Mouse (Mus musculus) C3H10T1/2 (cell line): ENCODE data around the gene Ivd. TPM values are rescaled to one million over a fixed set of nuclear protein-coding genes. Genes with fewer than 3 reads are reported as not detected.

Source experiments
- polyA plus RNA-seq, 2 experiments: library from polyadenylated mRNA; unstranded; fragments of >200 nt; fragmentation: generic; extraction: Trizol; gene quantifications; one replicate each; pipeline ENCODE4 v1.2.1; 2012; ENCODE audit warnings: missing spikeins in 2 of 2

The Ivd gene
- polyA plus RNA-seq, result 10 to 100 TPM in 1 of 2 experiments, 1 to 10 TPM in 1; 4.3 to 18.5 TPM

DNA sequence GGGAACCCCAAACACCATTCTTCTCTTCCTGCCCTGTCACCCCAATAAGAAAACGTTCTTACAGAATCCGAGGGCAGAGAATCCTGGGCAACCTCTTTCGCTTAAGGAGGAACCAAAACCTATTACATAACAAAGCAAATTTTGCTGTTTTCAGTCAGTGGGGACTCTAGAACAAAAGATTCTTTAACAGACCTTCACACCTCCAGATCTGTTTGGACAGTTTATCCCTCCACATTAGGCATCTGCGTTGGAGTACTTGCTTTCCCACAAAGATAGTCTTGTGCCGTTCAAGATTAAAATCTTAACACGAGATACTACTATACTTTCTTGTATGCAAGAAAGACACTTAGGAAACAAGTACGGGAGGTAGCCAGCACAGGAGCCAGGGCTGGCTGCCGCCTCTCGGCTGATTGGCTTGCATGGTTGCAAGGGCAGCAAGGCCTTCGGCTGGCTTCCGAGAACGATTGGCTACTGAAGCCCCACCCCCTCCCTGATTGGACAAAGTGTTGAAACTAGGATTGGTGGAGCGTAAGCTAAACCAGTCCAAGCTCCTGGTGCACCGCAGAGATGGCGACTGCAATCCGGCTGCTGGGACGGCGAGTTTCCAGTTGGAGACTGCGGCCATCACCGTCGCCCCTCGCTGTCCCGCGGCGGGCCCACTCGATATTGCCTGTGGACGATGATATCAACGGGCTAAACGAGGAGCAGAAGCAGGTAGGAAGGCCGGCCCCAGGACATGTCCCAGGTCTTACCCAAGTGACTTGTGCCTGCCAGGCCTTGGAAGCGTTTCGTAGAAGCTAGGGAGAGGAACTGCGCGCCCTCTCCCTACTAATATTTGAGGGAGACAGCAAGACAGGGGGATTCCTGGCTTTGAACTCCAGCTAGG, at the start of gene Ivd:
TSS of gene Ivd (plus strand) at position 501 of the 886 bp plus-strand sequence.

DNA sequence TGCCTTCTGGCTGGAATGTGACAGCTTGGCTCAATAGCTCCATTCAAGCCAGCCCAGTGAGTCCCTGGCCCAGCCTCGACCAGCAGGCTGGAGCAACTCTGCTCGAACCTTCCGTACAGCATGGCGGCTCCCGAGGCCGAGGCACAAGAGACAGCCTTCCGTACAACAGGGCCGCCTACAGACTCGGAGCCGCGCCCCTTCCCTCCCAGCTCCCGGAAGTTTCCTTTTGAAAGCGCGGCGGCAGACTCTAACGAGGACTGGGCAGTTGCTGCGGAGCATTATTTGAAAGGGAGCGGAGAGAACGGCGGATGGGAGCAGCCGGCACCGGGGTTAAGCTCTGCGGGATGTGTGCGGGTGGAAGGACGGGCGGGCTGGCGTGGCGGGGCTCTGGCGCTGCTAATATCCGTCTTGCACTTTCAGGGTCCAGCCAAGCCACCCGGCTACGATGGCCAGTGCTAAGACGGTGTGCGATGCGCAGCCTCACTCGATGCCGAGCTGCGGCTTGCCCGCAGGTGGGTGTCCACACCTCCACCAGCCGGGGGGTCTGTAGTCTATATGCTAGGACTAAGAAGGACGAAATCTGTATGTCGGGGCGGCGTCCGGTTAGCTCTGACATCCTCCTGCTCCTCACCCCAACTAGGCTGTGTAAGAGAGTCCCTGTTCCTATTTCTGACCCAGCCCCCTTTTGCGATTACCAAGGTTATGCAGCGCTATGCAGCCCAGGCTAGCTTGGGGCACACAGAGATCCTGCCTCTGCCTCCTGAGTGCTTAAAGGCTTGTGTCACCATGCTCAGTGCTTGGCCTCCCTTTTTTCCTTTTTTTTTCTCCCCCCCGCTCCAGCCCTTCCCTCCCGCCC, 47.5 kb upstream of the Ivd start, which contains the start of gene Knstrn:
TSS of gene Knstrn (plus strand) at position 23 of the 856 bp plus-strand sequence.

DNA sequence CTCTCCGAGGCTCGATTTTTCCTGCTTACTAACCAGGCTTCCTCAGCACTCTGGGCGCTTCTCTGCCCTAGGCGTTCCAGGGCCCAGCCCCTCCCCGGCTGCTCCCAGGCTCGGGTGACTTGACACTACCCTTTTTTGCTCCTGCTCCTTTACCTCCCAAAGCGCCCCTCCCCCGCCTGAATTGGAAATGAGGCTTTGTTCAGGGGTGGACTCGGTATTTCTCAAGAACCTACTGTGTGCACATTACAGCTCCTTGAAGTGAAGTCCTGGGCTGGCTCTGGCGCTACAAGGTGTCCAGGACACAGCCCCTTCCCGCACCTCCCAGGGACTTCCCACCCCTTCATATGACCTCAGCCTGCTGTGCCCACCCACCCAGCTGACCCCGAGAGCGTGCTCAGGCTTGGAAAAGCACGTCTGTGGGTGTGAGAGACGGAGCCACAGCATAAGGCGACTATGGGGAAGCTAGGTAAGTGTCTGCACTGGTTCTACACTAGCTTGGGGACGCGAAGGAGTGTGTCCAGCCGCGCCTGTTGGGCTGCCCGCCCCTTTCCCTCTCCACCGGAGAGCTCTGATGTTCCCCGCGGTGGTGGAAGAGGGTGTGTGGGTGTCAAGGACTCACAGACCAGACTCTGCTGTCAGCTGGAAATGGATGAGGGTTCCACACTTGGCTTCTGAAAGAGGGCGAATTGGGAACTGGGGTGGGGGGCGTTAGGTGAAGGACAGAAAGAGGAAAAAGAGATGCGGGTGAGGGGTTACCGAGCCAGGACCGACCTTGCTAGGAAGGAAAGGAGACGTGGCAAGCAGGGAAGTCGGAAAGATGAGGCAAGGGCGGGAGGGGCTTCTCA, 38.4 kb downstream of the Ivd start, which contains the start of gene Bahd1:
TSS of gene Bahd1 (plus strand) at position 397 of the 845 bp plus-strand sequence.

DNA sequence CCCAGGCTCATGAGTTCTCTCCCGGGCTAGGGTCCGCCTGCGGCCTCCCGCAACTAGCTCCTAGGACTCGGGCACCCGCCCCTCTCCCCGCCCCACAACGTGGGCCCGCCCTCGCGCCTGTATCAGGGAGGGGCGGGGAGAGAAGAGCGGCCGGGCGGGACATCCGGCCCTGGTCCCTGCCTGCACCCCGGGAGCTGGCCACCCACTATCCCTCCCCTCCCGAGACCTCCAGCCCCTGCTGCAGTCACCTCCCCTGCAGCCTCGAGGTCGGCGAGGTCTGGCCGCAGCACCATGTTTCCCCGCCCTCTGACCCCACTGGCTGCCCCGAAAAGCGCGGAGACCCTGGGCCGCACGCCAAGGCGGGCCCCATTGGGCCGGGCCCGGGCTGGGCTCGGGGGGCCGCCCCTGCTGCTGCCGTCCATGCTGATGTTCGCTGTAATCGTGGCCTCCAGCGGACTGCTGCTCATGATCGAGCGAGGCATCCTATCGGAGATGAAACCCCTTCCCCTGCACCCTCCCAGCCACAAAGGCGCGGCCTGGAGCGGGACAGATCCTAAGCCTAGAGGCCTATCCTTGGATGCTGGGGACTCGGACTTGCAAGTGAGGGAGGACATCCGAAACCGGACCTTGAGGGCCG, 64.7 kb downstream of the Ivd start, which contains the start of gene Chst14:
TSS of gene Chst14 (plus strand) at position 136 of the 637 bp plus-strand sequence.

Other genes starting within 250 kb of the Ivd start
- under 1 TPM in 1 of 2 experiments, not detected in 1; 0.15 TPM for gene Pak6, start 198.7 kb upstream of the Ivd start, polyA plus RNA-seq
- under 1 TPM in 1 of 2 experiments, not detected in 1; 0.01 TPM for gene Ankrd63, start 158.0 kb upstream of the Ivd start, polyA plus RNA-seq
- under 1 TPM in 1 of 2 experiments, not detected in 1; 0.07 TPM for gene Plcb2, start 133.5 kb upstream of the Ivd start, polyA plus RNA-seq
- gene Inafm2, start 116.2 kb upstream of the Ivd start, polyA plus RNA-seq, result 1 to 10 TPM; 1.8 to 4.4 TPM
- 1 to 10 TPM; 3.2 to 6.8 TPM for gene Ccdc9b, start 99.3 kb upstream of the Ivd start, polyA plus RNA-seq
- gene Phgr1, start 89.2 kb upstream of the Ivd start, polyA plus RNA-seq, result not detected
- under 1 TPM in 1 of 2 experiments, not detected in 1; 0.09 TPM for gene Disp2, start 82.2 kb upstream of the Ivd start, polyA plus RNA-seq
- 100 to 1,000 TPM in 1 of 2 experiments, 10 to 100 TPM in 1; 22.4 to 108 TPM for gene Knstrn, start 48.0 kb upstream of the Ivd start, polyA plus RNA-seq
- 10 to 100 TPM in 1 of 2 experiments, 1 to 10 TPM in 1; 2.6 to 10.1 TPM for gene Bahd1, start 38.4 kb downstream of the Ivd start, polyA plus RNA-seq
- gene Chst14, start 64.5 kb downstream of the Ivd start, polyA plus RNA-seq, result 10 to 100 TPM; 10.5 to 39.8 TPM
- gene Ccdc32, start 167.4 kb downstream of the Ivd start, polyA plus RNA-seq, result 10 to 100 TPM in 1 of 2 experiments, 1 to 10 TPM in 1; 4.8 to 15.3 TPM
- 1 to 10 TPM; 1.1 to 1.2 TPM for gene Rpusd2, start 172.8 kb downstream of the Ivd start, polyA plus RNA-seq
- gene Knl1, start 185.2 kb downstream of the Ivd start, polyA plus RNA-seq, result under 1 TPM; 0.08 to 0.97 TPM